Mouse (Mus musculus) thymus, adult 18-20 months (tissue): ENCODE measurements at regions not wholly inside any gene's neighbourhood (a gene's known extent, or its start where the extent isn't known, plus 50 kb on each side); places are given as distances from the start of the nearest gene placed in this dataset.
A peak's percentile ranks its signal among the peaks of the same experiment; 100 is the strongest.

Experiments used
- DNase-seq, 2 experiments: peaks; one replicate each; pipeline ENCODE4 v3.0.0; 2022; ENCODE audit warnings: mixed read lengths in 2 of 2

DNA sequence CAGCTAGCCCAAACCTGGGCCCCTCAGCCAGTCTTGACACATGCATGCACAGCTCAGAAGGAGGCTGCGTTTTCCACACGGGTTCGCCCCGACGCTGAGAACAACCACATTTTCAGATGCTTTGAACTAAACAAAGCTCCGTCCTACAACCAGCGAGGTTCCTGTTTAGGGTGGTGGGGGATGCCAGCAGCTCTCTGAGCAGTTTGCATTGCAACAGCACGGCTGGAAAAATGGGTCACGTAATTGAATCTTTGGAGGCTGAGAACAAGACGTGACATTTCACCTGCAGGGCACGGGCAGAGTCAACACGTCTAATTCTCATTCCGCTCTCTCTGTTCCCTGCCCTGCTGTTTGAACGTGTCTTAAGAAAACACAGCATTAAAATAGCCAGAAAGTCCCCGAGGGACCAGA is 119.2 kb downstream of the Syk start:
- DNase-seq: peak; percentile 50 to 63

DNA sequence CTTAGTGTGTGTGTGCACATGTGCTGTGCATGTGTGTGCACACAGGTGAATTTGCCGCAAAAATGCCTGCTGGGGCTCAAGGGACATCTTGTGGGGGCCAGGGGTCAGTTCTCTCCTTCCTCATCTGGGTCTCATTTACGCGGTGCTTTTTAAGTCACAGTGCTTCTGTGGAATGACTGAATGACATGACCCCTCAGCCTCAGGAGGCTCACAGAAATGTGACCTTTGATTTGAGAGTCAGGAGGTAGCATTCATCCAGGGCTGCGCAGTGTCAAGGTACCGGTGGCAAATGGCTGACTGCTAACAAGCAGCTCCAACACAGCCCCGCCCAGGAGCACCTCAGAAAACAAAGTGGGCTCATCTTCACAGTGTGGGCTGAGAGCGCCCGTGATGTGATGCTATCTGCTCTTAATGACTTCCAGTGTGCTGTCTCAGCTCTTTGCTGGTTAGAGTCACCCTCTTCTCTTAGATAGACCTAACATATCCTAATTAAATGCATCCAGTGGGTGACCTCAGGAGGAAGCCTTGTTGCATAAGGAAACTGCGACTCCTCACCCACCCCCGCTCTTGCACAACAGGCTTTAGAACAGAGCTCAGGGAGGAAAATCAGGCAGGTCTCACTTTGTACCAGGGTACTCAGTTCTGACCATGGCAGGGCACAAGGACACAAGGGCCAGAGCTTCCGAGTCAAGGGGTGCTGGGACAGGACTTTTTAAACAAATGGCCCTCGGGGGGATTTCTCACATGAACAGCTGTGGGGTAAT is 120.6 kb downstream of the Syk start:
- DNase-seq: no peak

DNA sequence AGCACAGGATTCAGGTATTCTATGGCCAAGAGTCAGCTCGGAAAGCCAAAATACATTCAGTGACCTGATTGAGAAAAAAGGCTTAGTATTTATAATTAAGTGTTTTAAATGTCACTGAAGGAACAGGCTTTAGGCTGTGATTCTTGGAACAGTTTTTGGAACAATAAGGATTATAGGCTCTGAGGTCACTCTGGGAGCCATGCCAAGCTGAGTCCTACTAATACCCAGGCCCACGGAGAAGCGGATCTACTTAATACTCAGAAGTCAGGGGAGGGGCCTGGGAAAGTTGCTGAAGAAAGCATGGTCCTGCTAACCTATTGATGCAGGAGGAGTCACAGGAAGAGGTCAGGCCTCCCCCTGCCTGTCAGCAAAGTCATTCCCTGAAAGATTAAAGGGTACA is 121.7 kb downstream of the Syk start:
- no peak for DNase-seq

DNA sequence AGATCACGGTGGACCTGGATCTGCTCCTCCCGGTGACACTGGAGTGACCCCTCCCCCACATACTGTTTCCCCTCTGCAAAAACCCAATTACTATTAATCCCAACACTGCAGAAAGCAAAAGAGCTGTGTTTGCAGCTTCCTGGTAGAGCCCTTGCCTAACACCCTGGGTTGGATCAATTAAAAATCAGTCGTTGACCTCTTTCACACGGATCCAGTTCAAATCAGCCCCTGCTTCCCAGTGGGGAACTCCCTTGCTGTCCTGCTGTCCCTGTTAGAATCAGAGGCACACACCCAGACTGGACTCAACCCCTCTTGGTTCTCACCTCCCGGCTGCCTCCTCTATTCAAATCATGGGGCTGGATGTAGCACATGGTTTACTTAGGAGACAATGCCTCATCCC is 126.6 kb downstream of the Syk start:
- DNase-seq: no peak

DNA sequence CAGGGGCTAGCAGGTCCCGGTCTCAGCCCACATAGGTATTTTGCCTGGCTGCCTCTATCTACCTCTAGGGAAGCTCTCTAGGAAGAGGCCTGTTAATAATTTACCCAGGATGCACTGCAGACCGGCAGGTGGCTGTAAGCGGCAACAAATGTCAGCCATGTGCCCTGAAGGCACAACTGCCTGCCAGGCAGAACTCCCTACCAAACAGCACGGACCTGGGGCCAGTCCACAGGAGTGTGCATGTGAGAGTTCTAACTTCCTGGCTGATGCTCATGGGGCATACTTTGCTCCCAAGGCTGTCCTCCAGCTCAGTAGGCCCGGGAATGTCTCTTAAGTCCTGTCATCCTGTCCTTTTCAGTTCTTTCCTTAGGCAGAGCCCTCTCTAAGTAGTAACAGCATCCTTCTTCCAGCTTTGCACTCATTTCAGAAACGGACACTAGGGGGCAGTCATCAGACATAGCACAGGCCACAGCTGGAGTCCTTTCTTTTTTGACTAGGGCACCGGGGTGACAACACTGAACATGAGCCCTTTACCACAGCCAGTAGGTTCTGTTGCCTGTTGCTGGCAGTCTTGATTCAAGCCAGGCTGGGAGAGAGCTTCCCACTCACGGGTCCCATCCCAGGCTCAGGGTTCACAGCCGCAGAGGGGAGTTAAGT is 128.9 kb downstream of the Syk start:
- DNase-seq: peak in 1 of 2 experiments; percentile 53

DNA sequence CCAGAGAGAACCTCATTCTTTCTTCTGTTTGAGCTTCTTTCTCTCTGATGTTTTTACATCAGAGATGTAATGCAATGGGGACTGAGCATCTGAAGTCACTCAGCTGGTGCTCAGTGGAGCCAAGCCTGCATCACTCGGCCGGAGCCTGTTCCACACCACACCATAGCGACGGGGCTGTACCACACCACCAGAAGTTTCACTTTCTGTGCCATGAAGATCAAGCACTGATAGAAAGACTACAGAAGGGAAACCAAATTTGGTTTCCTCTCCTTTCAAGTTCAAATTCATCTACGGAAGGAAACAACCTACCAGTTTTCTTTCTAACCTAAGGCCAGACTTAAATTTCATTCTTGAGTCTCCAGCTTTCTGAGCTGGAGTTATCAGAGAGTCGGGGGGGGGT is 138.5 kb downstream of the Syk start:
- peak in 1 of 2 experiments; percentile 31 for DNase-seq

DNA sequence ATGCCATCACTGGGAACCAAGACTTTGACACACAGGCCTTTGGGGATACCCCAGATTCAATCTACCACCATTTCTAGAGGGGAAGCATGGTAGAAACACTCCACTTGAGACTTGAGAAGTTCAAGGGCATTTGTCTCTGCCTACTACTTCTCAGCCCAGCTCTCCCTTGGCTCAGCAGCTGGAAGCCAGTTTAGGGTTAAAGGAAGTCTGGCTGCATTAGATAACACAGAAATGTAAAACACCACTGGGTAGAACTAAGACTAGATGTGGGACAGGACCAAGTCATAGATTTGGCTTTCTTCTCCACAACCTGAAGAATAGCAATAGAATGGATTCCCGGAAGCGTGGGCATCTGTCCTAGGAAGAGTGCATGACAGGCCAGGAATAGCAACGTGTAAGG is 139.7 kb downstream of the Syk start:
- DNase-seq: no peak

DNA sequence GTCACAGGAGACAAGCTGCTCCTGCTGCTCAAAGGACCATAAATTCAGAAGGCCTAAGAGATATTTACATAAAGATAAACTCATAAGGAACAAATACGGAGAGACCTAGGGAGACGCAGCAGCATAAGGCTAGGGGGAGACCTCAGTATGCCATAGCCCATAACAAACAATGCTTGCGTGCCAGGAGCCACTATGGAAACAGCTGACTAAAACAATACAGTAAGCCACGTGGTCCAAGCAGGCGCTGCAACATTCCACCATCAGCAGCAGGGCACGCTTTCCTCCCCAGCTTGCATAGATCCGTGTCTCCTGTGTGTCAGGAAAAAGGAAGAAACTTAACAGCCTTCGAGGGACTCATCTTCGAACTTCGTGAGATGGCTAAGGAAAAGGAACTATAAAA is 143.1 kb downstream of the Syk start:
- no peak for DNase-seq

DNA sequence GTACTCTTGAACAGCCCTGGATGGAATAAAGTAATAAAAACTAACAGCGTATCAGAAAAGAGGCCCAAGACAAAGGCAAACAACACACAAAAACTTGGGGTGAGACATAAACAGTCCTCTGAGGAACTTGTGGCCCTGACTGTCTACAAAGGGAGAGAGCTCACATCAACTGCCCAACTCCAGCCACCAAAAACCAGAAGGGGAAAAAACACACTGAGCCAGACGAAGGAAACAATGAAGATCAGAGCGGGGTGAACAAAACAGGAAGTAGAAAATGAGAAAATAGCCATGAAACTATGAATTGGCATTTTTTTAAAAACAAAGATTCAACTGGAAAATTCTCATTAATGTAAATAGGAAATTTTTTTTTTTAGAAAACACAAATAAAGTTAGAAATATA is 143.6 kb downstream of the Syk start:
- DNase-seq: no peak

DNA sequence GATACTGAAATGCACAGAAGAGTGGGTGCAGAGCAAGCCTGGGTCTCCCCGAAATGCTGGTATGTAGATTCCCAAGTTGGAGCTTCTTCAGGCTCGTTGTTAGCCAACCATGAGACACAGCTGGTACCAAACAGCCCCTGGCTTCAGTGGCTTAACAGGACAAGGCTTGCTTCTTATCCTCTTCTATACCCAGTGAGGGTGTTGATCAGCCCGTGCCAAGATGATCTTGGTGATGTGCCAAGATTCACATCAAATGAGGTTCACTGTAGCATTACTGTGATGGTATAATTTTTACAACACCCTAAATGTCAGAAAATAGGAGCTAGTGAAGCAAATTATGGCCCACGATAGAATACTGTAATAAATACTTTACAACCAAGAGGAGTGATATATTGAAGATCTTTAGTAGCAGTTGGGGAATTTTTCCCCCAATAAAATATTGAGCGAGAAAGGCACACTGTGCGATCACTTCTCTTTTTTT is 152.5 kb downstream of the Syk start:
- DNase-seq: no peak

DNA sequence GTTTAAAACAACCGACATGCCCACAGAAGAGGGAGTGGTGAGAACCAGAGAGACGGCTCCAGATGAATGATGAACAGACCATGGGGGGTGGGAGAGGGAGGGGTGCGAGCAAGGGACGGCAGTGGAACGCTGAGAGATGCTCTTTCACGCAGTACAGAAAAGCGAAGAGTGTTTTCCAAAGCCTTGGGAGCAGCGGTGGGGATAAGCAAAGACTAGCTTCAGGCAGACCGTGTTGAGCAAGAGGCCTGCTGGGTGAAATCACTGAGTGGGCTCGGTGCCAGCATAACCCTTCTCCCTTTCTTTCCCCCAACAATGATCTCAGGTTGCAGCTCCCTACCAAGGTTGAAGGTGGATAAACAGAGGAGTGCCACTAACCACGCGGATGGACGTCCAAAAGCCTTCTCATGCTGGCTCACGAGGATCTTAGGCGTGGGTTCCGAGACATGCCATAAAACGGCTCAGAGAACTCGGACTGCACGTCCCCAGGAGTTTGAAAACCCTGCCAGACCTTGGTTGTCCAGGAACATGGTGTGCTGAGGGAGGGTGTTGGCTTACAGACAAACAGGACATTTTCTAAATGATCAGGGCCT is 153.1 kb downstream of the Syk start:
- peak in 1 of 2 experiments; percentile 7 for DNase-seq

DNA sequence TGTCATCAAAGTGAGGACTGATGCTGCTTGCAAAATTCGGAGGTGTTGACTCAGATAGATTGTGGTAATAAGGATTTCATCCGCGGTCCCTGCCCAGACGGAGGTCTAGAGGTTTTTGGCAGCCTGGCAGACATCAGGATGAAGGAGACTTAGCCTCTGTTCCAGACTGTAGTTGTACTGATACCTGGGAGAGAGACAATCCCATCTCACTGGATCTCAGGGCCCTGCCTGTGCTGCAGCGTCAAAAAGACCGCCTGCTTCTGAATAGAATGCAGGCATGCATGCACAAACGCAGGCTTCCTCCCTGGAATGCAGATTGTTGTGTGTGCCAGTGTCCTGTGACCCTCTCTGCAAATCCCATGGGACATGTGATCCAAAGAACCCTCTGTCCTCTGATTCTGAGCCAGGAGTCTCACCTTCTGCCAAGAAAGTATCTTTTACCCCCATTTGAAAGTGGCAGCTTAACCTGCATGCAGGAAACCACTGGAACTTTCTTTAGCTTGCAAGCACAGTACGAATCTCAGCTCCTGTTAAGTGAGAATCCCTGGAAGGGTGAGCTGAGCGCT is 155.2 kb downstream of the Syk start:
- DNase-seq: no peak

DNA sequence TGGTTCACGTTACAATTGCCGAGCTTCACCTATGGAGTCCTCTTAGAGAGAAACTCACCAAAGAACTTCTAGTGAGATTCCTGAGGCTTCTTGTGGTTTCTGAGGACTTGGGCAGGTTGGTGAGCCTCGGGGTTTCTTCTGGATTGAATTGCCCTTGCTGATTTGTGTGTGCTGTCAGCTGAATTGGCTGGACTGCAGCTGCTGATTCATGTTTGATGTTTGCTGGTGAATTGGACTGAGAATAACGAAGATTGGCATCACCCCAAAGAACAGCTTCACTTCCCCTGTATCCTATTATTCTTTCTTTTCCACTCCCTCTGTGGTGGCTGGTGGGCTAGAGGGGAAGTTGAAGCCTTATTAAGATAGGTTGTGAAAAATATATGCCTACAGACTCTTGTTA is 158.4 kb downstream of the Syk start:
- no peak for DNase-seq

DNA sequence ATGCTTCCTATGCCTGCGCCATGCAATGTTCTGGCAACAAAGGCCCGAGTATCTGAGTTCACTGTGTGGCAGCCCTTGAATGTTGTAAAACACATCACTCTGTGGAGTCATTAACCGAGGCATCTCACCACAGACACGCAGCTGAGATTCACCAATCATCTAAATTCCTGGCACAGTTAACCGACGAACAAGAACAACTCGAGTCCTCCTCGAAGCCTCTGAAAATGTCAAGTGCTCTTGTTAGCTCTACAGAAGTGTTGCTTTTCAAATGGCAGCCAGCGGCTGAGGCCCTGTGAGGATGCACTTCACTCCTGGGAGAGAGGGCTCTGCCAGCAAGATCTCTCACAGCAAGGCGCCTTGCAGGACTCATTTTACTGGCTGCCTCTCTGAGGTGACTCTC is 173.0 kb downstream of the Syk start:
- DNase-seq: no peak

DNA sequence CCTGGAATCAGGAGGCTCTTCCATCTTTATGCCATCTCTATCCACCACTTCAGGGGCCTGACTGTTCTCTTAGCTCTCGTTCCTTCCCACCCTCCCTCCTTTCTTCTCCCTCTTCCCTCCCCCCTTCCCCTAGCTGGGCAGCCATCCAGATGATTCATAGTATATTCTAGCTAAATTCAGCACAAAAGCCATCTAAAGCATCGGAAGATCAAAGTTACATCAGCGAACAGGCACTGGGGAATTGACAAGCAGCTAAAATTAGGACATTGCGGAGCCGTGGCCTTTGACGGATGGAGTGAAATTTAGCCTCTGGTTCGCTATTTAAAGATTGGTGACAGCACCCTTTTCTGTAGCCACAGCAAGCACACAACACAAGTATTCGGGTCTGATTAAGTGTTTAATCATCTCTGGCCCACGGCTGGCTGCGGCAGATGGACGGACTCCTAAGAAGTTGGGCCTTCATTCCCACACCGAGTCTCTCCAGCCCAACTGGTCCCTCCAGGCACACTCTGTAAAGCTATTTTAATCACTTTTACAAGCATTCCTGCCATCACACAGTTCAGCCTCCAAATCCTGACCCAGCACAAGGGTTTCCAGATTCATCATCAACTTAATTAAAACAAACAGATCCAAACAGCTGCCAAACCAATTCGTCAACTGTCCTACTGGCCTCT is 163.8 kb downstream of the Auh start:
- no peak for DNase-seq

DNA sequence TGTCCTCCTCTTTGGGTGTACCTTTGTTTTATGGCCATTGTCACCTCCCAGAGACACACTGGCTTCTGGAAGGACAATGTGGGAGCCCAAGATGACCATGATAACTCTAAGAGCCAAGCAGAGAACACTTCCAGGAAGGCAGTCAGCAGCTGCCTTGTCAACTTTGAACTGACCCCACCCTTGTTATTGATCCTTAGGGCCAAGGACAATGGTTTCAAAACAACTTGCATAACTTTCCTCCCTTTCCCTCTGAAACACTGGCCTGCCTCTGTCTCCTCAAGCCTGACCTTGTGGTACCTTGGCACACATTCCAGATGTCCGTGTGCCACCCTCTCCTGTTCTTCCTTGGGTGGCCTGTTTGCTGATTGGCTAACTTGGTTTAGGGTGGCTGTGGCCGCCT is 163.2 kb downstream of the Auh start:
- no peak for DNase-seq

DNA sequence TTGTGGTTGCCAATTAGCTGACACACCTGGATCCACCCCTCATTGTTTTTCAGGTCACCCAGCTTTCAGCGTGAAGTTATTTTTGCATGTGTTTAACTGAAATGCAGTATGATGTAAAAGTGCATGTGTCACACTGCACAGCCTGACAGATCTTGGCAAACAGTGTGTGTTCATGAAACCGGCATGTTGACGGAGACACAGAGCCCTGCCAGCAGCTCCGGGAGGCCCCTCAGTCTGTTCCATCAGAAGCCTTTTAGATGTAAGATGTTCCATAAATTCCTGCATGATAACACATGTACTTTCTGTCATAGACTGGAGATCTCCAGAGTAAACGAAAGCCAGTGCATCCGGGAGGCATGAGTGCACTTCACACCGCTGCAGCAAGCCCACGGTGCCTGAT is 159.5 kb downstream of the Auh start:
- no peak for DNase-seq

DNA sequence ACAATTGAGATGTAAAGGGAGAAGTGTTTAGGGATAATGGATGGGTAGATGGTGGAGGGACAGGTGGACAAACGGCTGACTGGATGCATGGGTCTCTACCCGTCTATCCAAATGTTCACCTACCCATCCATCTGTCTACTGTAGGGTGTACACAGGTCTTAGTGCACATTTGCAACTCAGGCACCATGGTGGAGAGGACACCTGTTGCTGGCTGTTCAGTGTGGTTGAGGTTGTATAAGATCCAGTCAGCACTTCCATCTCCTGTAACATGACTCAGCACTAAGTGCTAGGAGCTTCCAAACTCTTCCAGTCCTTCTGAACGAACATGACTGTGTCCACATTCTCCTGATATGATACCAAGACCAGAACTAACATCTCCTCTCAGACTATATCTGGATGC is 158.0 kb downstream of the Auh start:
- no peak for DNase-seq

DNA sequence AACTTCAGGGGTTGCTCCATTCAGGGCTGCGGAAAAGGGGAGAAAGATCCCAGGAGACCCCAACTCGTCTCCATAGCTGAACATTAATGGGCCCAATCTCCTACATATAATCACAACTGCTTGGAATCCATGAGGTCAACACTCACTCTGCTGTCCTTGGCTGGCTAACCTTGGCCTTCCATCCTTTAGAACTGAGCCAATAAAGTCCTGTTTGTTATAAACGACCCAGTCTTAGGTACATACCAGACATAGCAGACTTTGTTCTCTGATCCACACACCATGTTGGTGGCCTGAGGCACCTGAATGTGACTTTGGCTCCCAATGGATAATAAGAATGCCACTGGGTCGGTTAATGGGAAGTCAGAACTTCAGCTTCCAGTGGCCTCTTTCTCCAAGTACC is 157.4 kb downstream of the Auh start:
- DNase-seq: no peak

DNA sequence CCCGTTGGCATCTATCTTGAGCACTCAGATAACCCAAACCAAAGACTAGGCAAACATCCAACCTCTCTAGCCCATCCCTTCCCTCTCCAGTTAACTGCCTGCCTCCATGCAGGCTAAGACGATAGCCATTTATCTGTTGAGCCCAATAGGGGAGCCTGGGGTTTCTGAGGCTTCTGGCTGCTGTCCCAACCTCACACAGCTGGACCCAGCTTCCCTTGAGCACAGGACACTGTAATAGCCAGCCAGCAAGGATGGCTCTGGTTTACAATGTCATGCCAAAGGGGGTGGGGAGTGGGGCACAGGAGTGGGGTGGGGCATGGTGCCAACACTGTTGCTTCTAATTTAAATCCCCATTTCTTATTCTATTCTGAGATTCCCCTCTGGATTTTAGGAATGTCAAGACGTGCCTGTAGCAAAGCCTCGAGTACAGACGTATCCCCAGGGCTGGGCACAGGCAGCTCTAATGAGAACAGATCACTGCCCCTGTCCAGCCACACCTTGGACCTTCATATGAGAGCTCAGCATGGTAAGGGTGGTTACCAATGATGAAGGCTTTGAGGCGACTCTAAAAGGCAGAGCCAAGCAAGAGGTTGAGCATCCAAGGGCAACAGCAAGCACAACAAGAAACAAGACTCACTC is 152.0 kb downstream of the Auh start:
- DNase-seq: no peak

DNA sequence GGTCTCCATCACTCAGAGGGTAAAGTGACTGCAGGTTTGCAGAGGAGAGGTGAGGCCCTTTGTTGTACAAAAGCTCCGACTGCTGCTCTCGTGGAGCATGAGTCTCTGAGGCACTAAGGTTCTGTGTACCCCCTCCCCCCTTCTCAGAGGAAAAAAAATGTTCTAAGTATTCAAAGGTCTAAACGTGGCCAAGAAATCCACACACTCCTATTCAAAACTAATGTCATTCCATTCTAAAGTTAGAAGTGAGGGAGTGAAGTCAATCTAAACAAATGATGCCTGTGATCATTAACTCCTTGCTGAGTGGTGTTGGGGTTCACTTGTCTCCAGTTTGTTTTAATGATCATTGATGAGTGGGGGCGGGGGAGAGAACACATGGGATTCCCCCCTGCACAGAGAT is 150.6 kb downstream of the Auh start:
- DNase-seq: no peak
